Mouse (Mus musculus): ENCODE results near the gene Zfp385c. TPM values are rescaled to one million over a fixed set of nuclear protein-coding genes. Genes with fewer than 3 reads are reported as not detected.
"Not testable (repeated sequence)": the region's sequence is repeated elsewhere in the genome, so short reads cannot be mapped to it uniquely, and the experiment has no call there.

The Zfp385c gene
- polyA plus RNA-seq, 1 experiment, result 0.65 TPM

- no peak for DNase-seq (ENCODE audit: low read depth)
Measured at GRCm38 (mm10) chr11:100626701-100627195, 65.5 kb downstream of the Zfp385c start.

GRCm38 (mm10) chr11:100625754-100626700, 66.2 kb downstream of the Zfp385c start:
- no peak for DNase-seq (ENCODE audit: low read depth)

GRCm38 (mm10) chr11:100623867-100624266, 68.4 kb downstream of the Zfp385c start:
- DNase-seq (ENCODE audit: low read depth), result no peak

GRCm38 (mm10) chr11:100622714-100623113, 69.5 kb downstream of the Zfp385c start:
- no peak for DNase-seq (ENCODE audit: low read depth)

DNA sequence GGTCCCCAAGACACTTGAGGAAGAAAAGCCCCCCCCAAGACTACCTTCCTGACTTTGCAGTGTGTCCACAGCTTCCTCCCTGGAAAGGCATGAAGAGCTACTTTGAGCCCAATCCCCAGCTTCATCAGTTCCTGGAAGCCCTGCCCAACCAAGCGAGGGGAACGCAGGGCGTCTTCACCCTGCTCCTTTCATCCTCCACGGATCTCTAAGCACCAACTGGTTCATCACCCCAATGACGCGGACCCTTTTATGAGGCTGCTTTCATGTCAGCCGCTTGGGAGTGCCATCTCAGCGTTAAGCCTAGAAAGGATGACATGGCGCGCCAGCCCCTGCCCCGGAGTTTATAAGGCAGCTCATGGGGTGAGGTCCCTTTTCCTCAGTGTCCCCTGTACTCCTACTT, 72.3 kb downstream of the Zfp385c start, which contains the start of gene Dnajc7:
Gene Dnajc7, minus strand, starts transcription at position 187 of the 400 bp plus-strand sequence.
- DNase-seq (ENCODE audit: low read depth), result no peak

- DNase-seq (ENCODE audit: low read depth), result no peak
Measured at GRCm38 (mm10) chr11:100619485-100619975, 72.7 kb downstream of the Zfp385c start.

DNA sequence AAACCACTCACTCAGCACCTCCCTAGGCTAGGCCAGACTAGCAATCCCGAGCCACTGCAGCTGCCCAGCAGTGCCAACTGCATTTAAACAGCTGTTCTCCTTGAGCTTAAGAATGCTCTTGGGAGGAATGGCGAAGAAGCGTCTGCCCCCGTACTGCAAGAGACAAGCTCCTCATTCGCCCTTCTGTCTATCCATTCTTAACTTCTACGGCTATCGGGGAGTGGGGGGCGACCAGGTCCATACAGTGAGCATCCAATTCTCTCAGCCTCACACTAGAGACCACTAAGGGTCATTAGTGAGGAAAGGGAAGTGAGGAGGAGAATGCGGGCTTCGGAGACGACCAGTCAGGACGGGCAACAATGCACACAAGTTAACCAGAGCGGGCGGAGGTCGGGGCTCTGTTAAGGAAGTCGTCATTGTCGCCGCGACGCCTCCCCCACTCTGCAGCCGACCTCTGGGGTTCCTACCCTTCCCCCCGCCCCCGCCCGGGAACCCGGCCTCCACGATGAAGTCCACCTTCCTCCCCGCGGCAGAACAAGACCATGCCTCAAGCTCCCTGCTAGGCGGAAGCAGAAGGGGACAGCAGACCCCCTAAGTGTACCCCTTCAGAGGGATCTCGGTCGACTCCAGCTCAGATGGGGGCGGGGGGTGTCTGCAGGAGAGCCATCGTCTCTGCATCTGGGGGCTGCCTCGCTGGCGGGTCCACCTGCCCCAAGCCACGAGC, 73.3 kb downstream of the Zfp385c start, which contains the start of gene Nkiras2:
Gene Nkiras2, plus strand, starts transcription at position 484 of the 724 bp plus-strand sequence.
- no peak for DNase-seq (ENCODE audit: low read depth)

DNA sequence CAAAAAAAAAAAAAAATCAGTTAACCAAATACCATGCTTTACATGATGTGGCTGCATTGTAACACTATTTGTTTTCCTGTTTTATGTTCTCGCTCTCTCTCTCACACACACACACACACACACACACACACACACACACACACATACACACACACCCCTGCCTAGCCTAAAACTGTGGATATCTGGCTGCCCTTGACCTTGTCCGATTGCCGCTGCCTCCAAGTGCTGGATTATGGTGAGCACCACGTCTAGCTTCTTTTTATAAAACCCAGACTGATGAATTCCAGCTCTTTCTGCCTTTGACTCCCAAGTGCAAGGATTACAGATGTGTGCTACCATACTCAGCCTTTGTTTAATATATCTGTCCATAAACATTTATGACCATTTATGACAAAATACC, 74.8 kb downstream of the Zfp385c start:
- DNase-seq (ENCODE audit: low read depth), result no peak

- DNase-seq (ENCODE audit: low read depth), result not testable (repeated sequence)
Measured at GRCm38 (mm10) chr11:100616836-100617235, 75.4 kb downstream of the Zfp385c start.

DNA sequence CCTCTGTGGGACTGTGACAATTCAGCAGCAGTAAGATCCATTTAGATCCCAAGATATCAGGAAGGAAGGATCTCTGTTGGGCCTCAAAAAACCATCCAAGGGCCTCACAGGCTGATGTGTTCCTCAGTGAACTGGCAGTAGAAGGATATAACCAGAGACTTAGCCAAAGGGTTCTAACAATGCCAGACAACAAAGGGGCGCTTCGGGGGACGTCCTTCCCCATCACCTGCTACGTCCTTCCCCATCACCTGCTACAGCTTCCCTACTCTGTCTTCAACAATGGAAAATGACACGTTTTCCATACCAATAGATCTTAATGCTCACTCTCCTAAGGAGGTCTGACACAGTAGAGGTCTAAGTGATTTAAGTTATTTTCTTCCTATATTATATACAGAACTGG, 75.9 kb downstream of the Zfp385c start:
- no peak for DNase-seq (ENCODE audit: low read depth)

GRCm38 (mm10) chr11:100613241-100613640, 79.0 kb downstream of the Zfp385c start:
- DNase-seq (ENCODE audit: low read depth), result no peak

GRCm38 (mm10) chr11:100611627-100612026, 80.6 kb downstream of the Zfp385c start:
- DNase-seq (ENCODE audit: low read depth), result no peak

DNA sequence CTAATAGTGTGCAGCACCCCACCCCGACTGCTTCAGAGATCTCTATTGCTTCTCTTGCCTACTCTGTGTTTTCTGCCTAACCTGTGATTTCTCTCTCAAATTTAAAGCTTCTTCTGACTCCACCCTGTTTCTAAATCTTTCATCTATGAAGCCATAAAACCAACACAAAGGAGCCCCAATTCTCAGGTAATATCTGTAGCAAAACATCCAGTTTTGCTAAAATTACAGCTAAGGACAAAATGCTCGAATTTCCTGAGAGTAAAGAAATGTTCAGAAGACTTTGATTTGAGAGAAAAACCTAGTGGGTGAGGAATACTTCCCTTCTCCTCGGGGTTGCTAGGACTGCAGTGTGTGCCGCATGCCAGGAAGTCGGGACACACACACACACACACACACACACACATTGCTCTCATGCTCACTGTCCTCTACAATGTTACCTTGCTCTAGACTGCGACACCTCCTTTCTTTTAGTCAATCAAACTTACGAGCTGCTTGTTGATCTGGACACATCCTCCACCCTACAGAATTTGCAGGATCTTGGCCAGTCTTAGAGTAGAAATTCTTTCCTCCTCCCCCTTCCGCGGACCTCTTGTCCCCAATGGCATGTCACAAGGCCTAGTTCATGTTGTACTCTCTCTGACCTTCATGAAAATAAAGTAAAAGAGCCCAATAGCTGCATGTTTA, 82.1 kb downstream of the Zfp385c start:
- no peak for DNase-seq (ENCODE audit: low read depth)

- no peak for DNase-seq (ENCODE audit: low read depth)
Measured at GRCm38 (mm10) chr11:100609355-100609996, 82.8 kb downstream of the Zfp385c start.

DNA sequence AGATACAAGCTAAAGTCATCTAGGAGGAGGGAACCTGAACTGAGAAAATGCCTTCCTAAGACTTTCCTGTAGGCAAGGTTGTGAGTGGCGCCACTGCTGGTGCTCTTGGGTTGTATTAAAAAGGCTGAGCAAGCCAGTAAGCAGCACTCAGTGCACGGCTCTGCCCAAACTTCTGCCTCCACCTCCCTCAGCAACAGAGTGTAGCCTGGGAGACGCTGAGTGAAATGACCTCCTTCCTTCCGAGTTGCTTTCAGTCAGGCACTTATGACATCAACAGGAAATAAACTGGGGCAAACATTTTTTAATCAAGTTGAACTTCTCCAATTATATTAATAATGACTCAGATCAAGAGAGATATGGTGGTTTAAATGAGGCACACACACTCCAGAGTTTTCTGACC, 83.5 kb downstream of the Zfp385c start:
- no peak for DNase-seq (ENCODE audit: low read depth)

- no peak for DNase-seq (ENCODE audit: low read depth)
Measured at GRCm38 (mm10) chr11:100607121-100607520, 85.1 kb downstream of the Zfp385c start.

DNA sequence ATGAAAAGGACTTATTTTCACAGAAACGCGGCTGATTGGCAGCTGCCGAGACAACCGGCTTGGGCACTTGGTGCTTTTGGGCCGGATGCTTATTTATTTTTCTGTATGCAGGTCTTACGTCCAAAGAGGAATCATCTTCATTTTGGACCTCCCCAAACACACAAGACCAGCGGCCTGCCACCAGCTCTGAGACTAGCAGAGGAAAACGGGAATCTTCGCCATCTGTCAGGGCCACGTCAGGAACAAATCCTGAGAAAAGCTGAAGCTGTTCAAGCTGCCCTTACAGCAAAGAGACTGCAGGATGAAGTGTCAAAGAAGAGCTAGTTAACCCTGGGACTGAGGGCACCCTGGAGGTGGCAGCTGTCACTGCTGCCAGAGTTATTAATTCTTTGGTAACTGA, 86.8 kb downstream of the Zfp385c start:
- no peak for DNase-seq (ENCODE audit: low read depth)

DNA sequence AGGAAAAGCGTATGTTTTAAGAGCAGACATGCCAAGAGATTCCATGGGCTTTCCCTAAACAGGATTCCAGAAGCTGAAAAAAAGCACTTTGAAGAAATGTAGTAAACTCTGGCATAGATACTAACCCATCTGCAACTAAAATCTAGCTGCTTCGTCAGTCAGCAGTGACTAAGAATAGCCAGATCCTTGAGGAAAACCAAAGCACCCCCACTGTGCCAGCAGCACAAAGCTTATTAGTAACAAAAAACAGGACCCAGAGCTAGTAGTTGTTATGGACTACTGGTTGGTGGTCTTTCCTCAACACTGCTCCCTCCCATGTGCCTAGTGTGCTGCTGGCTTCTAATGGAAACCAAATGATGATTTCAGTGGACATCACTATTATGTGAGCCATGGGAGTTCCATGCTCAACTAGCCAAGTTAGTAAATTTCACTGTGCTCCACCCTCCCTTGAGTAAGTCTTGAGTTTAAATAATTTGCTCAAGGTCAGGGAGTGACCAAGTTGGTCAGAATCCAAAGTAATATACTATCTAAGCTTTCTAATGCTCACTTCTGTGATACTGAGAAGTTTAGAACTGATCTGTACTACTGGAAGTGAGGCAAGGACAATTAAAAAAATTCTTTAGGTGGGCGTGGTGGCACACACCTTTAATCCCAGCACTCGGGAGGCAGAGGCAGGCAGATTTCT, 87.8 kb downstream of the Zfp385c start:
- DNase-seq (ENCODE audit: low read depth), result no peak

DNA sequence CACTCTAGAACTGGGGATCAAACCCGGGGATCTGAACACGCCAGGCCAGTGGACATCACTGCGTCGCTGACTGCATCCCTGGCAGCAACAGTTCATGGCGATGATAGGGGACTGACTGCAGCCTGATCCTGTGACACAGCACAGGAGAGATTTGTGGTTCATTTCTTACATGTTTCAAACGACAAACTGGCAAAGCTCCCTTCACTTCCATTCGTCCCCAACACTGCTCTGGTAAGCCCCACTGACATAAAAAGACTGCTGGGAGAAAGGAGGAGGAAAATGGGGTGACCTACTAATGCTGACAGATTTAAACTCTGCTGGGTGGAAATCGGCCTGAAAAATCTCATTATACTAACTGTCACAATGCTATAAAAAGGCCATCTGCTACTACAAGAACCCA, 88.4 kb downstream of the Zfp385c start:
- no peak for DNase-seq (ENCODE audit: low read depth)

- DNase-seq (ENCODE audit: low read depth), result no peak
Measured at GRCm38 (mm10) chr11:100603155-100603554, 89.1 kb downstream of the Zfp385c start.

DNA sequence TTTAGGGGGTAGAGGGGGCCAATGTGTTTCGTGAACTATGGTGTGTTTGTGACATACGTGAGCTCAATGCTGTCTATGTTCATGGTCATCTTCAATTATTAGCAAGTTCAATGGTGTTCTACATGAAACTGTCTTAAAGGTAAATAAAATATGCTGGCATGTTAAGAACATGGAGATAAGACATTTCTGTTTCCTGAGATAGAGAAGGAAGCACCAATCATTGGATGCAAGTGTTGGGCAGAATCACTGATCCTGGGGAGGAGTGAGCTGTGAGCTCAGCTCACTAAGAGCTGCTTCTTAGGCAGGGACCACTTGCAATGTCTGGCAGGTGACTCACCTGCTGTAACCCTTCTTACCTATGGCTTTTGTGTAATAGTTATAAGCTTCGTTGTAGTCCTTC, 90.9 kb downstream of the Zfp385c start:
- DNase-seq (ENCODE audit: low read depth), result no peak

Data from gonadal fat pad, adult 2 months (tissue).